Mouse (Mus musculus) midbrain, embryonic 10.5 days (tissue): ENCODE results near the gene Myadm. TPM values are rescaled to one million over a fixed set of nuclear protein-coding genes. Genes with fewer than 3 reads are reported as not detected.

Source experiments
- DNase-seq: peaks from one replicate; pipeline ENCODE4 v3.0.0-alpha.2; 2017; ENCODE audit warnings: low spot score
- H3K27ac ChIP-seq: fragments of 300-500 bp; sonication (generic); replicated peaks from 2 replicates; pipeline ENCODE4 v1.5.1; 2016; ENCODE audit warnings: mild to moderate bottlenecking
- H3K27me3 ChIP-seq: fragments of 300-500 bp; sonication (generic); 2 replicates; pipeline ENCODE4 v1.6.1; 2016; ENCODE audit warnings: low read depth, mild to moderate bottlenecking; ENCODE audit not compliant: poor library complexity, severe bottlenecking
- H3K36me3 ChIP-seq: fragments of 300-500 bp; sonication (generic); 2 replicates; pipeline ENCODE4 v1.6.1; 2016; ENCODE audit warnings: mild to moderate bottlenecking, moderate library complexity
- H3K4me1 ChIP-seq: fragments of 300-500 bp; sonication (generic); 2 replicates; pipeline ENCODE4 v1.6.1; 2016
- H3K4me3 ChIP-seq: fragments of 300-500 bp; sonication (generic); 2 replicates; pipeline ENCODE4 v1.5.1; 2016; ENCODE audit warnings: mild to moderate bottlenecking, moderate library complexity
- H3K9me3 ChIP-seq: fragments of 300-500 bp; sonication (generic); replicated peaks from 2 replicates; pipeline ENCODE4 v1.6.1; 2016; ENCODE audit warnings: mild to moderate bottlenecking
- WGBS: fragments of 180-500 bp; shearing (Covaris S2); methylation state at CpG from one replicate; pipeline ENCODE4 v1.1.7; 2016; 5-methylcytosine and 5-hydroxymethylcytosine counted together
- polyA plus RNA-seq: library from polyadenylated mRNA; unstranded; fragments of >200 nt; fragmentation: Nextera tagmentation; extraction: Ambion mirVana; gene quantifications from 2 replicates; pipeline ENCODE4 v1.2.1, GENCODE M21; 2016

Gene Myadm
- polyA plus RNA-seq, 1 experiment from 2014 or later = 29.6 TPM

DNA sequence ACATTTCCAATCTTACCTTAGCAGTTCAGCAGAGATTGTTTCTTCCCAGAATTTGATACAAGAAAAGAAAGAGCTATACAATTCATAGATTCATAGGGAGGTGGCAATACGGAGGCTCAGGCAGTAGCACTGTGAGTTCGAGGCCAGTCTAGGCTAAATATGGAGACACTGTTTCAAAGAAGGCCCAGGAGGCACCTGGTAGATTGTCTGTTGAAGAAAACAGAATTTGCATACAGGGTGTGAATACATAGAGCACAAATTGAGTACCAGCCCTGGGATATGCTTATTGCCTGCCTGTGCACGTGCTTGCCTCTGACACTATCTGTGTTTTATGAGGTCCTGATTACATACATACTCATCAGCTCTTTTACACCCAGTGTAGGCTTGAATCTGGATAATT is 17.5 kb downstream of the Myadm start:
- 85% methylated on average over 3 of the region's 3 CpGs for WGBS
- Histone ChIP-seq H3K27ac (no peak overlapping the region), H3K9me3 (peaks cover 9% of the 10 kb centered on the region), H3K4me1 (peaks cover 43% of the 10 kb centered on the region), H3K27me3 (peaks cover 51% of the 10 kb centered on the region), H3K4me3 (no peak overlapping the region), H3K36me3 (peaks cover 3% of the 10 kb centered on the region; the same call in 1 of the 2 replicates)
- DNase-seq = no peak

DNA sequence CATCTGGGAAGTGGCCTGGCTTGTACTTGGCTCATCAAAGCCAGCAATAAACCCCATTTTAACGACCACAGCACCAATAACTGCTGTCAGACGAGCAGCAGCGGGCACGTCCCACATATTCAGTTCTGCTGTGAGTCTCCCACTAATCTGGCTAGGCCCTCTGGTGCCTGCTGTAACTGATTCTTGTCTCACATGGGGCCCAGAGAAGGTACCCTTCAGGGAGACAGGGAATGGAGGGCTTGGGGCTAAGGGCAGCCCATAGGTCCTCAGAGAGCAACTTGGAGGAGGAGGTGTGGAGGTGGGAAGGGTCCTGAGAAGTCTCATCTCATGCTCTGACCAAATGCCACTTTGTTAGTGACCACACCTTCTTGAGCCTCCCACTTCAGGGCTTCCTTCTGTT is 19.8 kb downstream of the Myadm start:
- peaks cover 9% of the 10 kb centered on the region for H3K9me3 ChIP-seq
- H3K4me3 ChIP-seq = no peak overlapping the region
- no peak overlapping the region for H3K27ac ChIP-seq
- peaks cover 28% of the 10 kb centered on the region for H3K27me3 ChIP-seq
- peaks cover 23% of the 10 kb centered on the region for H3K4me1 ChIP-seq
- H3K36me3 ChIP-seq = peaks cover 3% of the 10 kb centered on the region; the same call in 1 of the 2 replicates
- DNase-seq = no peak
- 85% methylated on average over 4 of the region's 4 CpGs for WGBS

DNA sequence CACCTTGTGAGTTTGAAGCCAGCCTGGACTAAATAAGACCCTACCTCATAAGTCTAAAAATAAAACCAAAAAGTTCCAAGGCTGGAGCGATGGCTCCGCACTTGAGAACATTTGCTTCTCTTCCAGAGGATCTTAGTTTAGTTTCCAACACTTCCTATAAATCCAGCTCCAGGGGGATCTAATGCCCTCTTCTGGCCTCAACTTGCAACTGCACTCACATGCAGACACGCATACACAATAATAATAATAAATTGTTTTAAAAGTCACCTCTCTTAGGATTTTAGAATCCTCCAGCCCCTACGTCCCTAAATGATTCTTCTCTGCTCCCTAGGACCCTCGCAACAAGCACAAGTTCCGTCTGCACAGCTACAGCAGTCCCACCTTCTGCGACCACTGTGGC is 21.4 kb downstream of the Myadm start:
- no peak for DNase-seq
- Histone ChIP-seq H3K9me3 (peaks cover 9% of the 10 kb centered on the region), H3K4me3 (no peak overlapping the region), H3K4me1 (peaks cover 8% of the 10 kb centered on the region), H3K27me3 (peaks cover 13% of the 10 kb centered on the region), H3K27ac (no peak overlapping the region), H3K36me3 (peaks cover 3% of the 10 kb centered on the region; the same call in 1 of the 2 replicates)
- 94% methylated on average over 7 of the region's 7 CpGs for WGBS

DNA sequence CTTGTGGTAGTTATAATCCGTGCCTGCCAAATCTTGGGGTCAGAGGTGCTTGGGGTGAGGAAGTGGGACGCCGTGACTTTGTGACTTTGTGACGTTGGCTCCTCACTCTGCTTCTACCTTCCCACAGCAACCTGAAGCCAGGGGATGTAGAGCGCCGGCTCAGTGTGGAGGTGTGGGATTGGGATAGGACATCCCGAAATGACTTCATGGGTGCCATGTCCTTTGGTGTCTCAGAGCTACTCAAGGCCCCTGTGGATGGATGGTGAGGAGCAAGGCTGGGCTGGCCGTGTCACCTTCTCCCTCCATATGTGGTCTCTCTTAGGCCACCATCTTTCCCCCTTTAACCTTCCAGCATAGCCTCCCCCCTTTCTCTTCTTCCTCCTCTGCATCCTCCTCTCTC is 24.7 kb downstream of the Myadm start:
- H3K36me3 ChIP-seq = peaks cover 3% of the 10 kb centered on the region; the same call in 1 of the 2 replicates
- no peaks in the 10 kb centered on the region for H3K27me3 ChIP-seq
- peaks cover 9% of the 10 kb centered on the region for H3K9me3 ChIP-seq
- no peak for DNase-seq
- H3K4me3 ChIP-seq = no peak overlapping the region
- 88% methylated on average over 8 of the region's 8 CpGs for WGBS
- H3K27ac ChIP-seq = no peak overlapping the region
- peaks cover 11% of the 10 kb centered on the region for H3K4me1 ChIP-seq

DNA sequence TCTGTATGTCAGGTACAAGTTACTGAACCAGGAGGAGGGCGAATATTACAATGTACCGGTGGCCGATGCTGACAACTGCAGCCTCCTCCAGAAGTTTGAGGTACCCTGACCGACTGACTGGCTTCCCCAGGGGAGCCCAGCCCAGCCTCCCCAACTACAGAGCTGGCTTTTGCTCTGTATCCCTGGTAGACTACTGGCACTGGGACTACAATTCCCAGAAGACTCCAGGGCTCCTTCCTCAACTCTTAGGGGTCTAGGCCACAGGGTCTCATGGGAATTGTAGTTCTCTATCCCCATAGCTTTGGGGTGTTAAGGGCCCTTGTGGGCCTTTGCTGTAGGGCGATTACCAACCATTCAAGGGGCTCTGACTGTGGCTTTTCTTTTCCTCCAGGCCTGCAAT is 25.2 kb downstream of the Myadm start:
- Histone ChIP-seq H3K27me3 (no peaks in the 10 kb centered on the region), H3K4me1 (peaks cover 14% of the 10 kb centered on the region), H3K36me3 (peaks cover 3% of the 10 kb centered on the region; the same call in 1 of the 2 replicates), H3K4me3 (no peak overlapping the region), H3K27ac (no peak overlapping the region), H3K9me3 (peaks cover 9% of the 10 kb centered on the region)
- no peak for DNase-seq
- 68% methylated on average over 5 of the region's 5 CpGs for WGBS

DNA sequence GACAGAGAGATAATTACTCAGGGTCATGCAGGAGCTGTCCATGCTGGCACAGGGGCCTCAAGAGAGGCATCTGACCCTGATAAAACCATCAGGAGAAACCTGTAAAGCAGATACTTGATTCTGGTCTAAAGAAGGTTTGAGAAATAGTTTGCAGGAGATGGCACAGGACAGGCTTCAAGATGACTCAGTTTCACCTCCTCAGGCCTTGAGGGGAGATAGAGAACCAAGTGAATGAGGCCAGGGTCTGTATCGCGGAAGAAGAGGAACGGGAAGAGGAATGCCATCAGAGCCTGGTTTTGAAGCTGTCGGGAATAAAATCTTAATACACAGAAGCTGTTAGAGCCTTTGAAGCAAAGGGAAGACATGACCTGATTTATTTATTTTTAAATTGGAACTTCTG is 28.8 kb downstream of the Myadm start:
- no peaks in the 10 kb centered on the region for H3K36me3 ChIP-seq
- no peaks in the 10 kb centered on the region for H3K27me3 ChIP-seq
- H3K9me3 ChIP-seq = no peaks in the 10 kb centered on the region
- no peak for DNase-seq
- 52% methylated on average over 4 of the region's 4 CpGs for WGBS
- peaks cover 14% of the 10 kb centered on the region for H3K4me1 ChIP-seq
- no peak overlapping the region for H3K27ac ChIP-seq
- H3K4me3 ChIP-seq = no peak overlapping the region

DNA sequence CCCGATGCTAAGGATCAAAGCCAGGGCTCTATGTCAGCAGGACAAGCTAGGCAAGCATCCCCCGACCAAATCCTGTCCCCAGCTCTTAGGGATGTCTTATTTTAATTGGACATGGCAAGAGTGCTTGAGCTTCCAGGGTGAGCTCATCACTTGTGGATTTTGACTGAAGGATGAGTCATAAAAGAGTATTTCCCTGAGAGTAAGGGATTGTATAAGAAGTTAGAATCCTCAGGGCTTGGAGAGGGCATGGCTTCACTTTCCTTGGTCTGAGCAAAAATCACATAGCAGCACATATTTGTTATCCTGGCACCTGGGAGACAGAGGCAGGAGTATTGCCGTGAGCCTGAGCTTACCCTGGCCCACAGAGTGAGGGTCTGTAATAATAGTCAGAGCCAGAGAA is 32.0 kb downstream of the Myadm start:
- Histone ChIP-seq H3K4me3 (no peak overlapping the region), H3K9me3 (no peaks in the 10 kb centered on the region), H3K4me1 (peaks cover 14% of the 10 kb centered on the region), H3K36me3 (no peaks in the 10 kb centered on the region), H3K27me3 (no peaks in the 10 kb centered on the region), H3K27ac (no peak overlapping the region)
- WGBS = 72% methylated on average over 3 of the region's 3 CpGs
- DNase-seq = no peak

DNA sequence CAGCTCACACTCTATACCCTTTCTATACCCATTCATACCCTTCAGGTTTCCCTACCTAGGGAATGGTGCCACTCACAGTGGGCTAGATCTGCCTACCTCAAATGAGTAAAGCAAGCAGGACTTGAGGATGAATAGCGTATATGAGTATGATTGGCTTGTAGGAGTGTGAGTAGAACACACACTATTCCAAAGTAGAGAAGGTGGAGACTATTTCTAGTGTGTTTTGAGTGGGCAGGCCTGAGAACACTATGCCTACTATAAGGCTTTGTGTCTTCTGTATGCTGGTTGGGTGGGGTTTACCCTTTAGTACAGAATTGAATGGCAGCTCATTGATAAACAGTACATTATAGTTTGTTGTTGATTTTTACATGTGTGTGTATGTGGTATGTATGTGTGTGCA is 34.9 kb downstream of the Myadm start:
- WGBS = 91% methylated on average over 1 of the region's 1 CpGs
- H3K27ac ChIP-seq = no peak overlapping the region
- no peak for DNase-seq
- H3K36me3 ChIP-seq = no peaks in the 10 kb centered on the region
- no peaks in the 10 kb centered on the region for H3K9me3 ChIP-seq
- H3K4me3 ChIP-seq = no peak overlapping the region
- peaks cover under 1% of the 10 kb centered on the region; the same call in 1 of the 2 replicates for H3K4me1 ChIP-seq
- no peaks in the 10 kb centered on the region for H3K27me3 ChIP-seq

DNA sequence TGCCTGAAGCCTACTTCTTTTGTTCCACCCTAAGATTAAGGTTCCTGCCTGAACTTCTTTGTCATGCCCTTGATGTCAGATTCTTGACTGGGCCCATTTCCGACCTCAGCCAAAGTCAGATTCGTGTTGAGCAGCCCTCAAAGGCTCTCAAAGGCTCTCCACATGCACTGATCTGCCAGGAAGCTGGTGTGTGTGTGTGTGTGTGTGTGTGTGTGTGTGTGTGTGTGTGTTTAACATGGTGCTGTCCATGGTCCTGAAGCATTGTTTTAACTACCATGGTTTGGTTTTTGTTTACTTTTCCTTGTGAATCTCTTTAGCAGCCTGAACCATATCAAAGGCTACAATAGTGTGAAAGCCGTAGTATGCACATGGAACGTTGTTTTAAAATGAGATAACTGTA is 39.1 kb downstream of the Myadm start:
- Histone ChIP-seq H3K36me3 (no peaks in the 10 kb centered on the region), H3K9me3 (no peaks in the 10 kb centered on the region), H3K4me3 (no peak overlapping the region), H3K27ac (no peak overlapping the region), H3K4me1 (peaks cover 29% of the 10 kb centered on the region), H3K27me3 (peaks cover 18% of the 10 kb centered on the region)
- 77% methylated on average over 4 of the region's 4 CpGs for WGBS
- DNase-seq = no peak

DNA sequence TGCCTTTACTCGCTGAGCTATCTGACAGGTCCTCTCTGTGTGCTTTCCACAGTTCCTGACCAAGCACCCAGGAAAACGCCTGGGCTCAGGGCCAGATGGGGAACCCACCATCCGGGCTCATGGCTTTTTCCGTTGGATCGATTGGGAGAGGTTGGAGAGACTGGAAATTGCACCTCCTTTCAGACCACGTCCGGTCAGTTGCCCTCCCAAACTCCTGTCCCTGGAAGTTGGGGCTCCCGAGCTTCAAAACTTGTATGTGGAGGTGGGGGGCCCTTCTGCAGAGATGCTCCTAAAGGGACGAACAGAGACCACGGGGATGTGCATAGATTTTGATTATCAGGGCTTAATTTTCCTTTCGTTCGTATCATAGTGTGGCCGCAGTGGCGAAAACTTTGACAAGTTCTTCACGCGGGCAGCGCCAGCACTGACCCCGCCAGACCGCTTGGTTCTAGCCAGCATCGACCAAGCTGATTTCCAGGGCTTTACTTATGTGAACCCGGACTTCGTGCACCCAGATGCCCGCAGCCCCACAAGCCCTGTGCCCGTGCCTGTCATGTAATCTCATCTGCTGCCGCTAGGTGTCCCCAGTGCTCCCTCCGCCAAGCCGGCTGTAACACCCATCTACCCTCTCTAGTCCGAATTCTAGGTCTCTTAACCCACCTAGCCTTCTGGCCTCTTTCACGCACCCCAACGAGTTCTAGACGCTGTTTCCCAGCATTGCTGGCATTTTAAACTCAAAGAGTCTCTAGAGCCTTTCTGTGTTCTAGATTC is 41.1 kb downstream of the Myadm start:
- Histone ChIP-seq H3K9me3 (no peaks in the 10 kb centered on the region), H3K36me3 (no peaks in the 10 kb centered on the region), H3K4me1 (peaks cover 39% of the 10 kb centered on the region), H3K27me3 (peaks cover 18% of the 10 kb centered on the region), H3K4me3 (0 out of 2 replicates have a peak overlapping the region, but pooled peaks have one; percentile 30), H3K27ac (no peak overlapping the region)
- WGBS = 22% methylated on average over 31 of the region's 31 CpGs
- peak; percentile 82 for DNase-seq

DNA sequence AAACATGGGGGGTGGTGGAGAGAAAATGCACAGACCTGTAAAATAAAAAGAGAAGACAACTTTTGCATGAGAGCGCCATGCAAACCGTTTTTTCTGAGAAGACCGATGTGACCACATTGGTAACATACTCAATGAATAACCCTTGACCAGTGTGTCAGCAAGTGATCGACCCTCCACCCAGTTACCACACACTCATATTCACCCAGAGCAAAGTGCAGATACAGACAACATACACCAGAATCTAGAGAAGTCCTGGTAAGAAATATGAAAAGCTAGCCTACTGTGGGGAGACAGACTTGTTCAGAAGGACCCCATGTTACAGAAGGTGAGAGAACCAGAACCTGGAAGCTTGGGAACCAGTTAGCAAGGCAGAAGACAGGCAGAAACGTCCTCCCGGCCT is 42.3 kb downstream of the Myadm start:
- H3K36me3 ChIP-seq = no peaks in the 10 kb centered on the region
- no peaks in the 10 kb centered on the region for H3K9me3 ChIP-seq
- peak overlapping the region; percentile 81 for H3K4me3 ChIP-seq
- no peak for DNase-seq
- WGBS = 52% methylated on average over 6 of the region's 6 CpGs
- peaks cover 18% of the 10 kb centered on the region for H3K27me3 ChIP-seq
- H3K4me1 ChIP-seq = peaks cover 39% of the 10 kb centered on the region
- peak overlapping the region; percentile 96 for H3K27ac ChIP-seq

DNA sequence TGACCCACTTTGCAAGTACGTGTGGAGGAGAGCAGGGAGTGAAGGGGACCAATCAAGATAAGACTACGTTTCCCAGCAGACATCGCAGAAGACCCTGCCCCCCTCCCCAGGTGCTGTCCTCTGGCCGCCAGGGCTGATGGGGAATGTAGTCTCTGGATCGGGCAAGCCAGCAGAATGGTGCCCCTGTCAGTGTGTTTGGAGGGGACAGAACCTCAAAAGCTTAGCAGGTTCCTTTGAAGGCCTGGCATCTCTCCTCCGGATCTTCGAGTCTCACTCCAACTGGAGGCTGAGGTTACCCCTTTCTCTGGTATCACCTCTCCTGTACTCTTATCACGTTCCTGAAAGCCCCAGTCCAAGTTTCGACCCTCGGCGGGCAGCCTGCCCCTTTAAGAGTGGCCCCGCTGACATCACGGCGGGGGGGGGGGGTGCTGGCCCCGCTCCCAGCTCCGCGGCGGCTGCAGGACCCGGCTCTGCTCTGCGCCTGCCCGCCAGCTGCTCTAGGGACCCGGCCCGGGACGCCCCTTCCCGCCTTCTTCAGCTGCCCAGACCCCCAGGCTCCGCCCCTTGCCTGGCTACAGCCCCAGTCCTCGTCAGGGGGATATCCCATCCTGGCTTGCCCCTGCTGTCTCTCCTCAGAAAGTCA is 42.8 kb downstream of the Myadm start:
- peak; percentile 91 for DNase-seq
- H3K27ac ChIP-seq = peak overlapping the region; percentile 96
- peaks cover 18% of the 10 kb centered on the region for H3K27me3 ChIP-seq
- WGBS = 0% methylated on average over 27 of the region's 27 CpGs
- peaks cover 43% of the 10 kb centered on the region for H3K4me1 ChIP-seq
- H3K4me3 ChIP-seq = peak overlapping the region; percentile 81
- no peaks in the 10 kb centered on the region for H3K9me3 ChIP-seq
- peaks cover 5% of the 10 kb centered on the region for H3K36me3 ChIP-seq

DNA sequence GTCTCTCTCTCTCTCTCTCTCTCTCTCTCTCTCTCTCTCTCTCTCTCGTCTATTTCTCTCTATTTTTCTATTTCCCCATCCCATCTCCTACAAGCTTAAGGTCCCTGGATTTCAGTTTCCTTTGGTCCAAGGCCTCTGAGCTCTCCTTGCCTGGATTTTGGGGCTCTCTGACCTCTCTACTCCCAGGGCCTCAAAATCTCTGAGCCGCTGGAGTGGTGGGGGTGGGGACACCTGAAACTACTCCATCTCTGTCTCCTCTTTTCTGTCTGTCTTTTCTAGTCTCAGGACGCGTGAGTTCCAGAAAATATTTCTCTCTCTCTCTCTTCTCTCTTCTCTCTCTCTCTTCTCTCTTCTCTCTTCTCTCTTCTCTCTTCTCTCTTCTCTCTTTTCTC is 43.3 kb downstream of the Myadm start:
- peaks cover 43% of the 10 kb centered on the region for H3K4me1 ChIP-seq
- DNase-seq = no peak
- peak overlapping the region; percentile 96 for H3K27ac ChIP-seq
- 0% methylated on average over 4 of the region's 4 CpGs for WGBS
- peaks cover 18% of the 10 kb centered on the region for H3K27me3 ChIP-seq
- peaks cover 7% of the 10 kb centered on the region for H3K36me3 ChIP-seq
- H3K4me3 ChIP-seq = peak overlapping the region; percentile 81
- H3K9me3 ChIP-seq = no peaks in the 10 kb centered on the region
